Mouse (Mus musculus) B cell, adult 2 months (primary cell): ENCODE results near the gene Cdc20.
A peak's percentile ranks its signal among the peaks of the same experiment; 100 is the strongest.

ENCODE experiments used
- DNase-seq, 2 experiments: peaks; one replicate each; pipeline ENCODE4 v3.0.0; 2022

The Cdc20 gene

GRCm38 (mm10) chr4:118436820-118437603 is at the start of gene Cdc20:
Gene Cdc20 (minus strand): TSS chr4:118437352.
- peak; percentile 82 for DNase-seq

- DNase-seq = no peak
Measured at GRCm38 (mm10) chr4:118476773-118477530, 39.8 kb upstream of the Cdc20 start.

- no peak for DNase-seq
Measured at GRCm38 (mm10) chr4:118472687-118473086, 35.5 kb upstream of the Cdc20 start.

GRCm38 (mm10) chr4:118471281-118471680 is 34.1 kb upstream of the Cdc20 start:
- DNase-seq = no peak

- DNase-seq = no peak
Measured at GRCm38 (mm10) chr4:118465697-118466163, 28.6 kb upstream of the Cdc20 start.

GRCm38 (mm10) chr4:118464956-118465355 is 27.8 kb upstream of the Cdc20 start:
- no peak for DNase-seq

GRCm38 (mm10) chr4:118457345-118457975 is 20.3 kb upstream of the Cdc20 start, which contains the start of gene Mpl:
Gene Mpl (minus strand): TSS chr4:118457513.
- DNase-seq = no peak

GRCm38 (mm10) chr4:118446415-118447153 is 9.4 kb upstream of the Cdc20 start:
- no peak for DNase-seq

- no peak for DNase-seq
Measured at GRCm38 (mm10) chr4:118445781-118446414, 8.7 kb upstream of the Cdc20 start.

GRCm38 (mm10) chr4:118445088-118445487 is 7.9 kb upstream of the Cdc20 start:
- DNase-seq = no peak

- peak; percentile 27 to 33 for DNase-seq
Measured at GRCm38 (mm10) chr4:118437829-118438253, 689 bp upstream of the Cdc20 start.

GRCm38 (mm10) chr4:118432332-118432731 is 4.8 kb downstream of the Cdc20 start:
- DNase-seq = no peak

- DNase-seq = no peak
Measured at GRCm38 (mm10) chr4:118429215-118429895, 7.8 kb downstream of the Cdc20 start.

GRCm38 (mm10) chr4:118428531-118429214 is 8.5 kb downstream of the Cdc20 start:
- DNase-seq = peak; percentile 10 to 14

GRCm38 (mm10) chr4:118427768-118428451 is 9.2 kb downstream of the Cdc20 start, which contains the start of gene Elovl1:
Gene Elovl1 (plus strand): TSS chr4:118428093.
- peak; percentile 64 for DNase-seq

- no peak for DNase-seq
Measured at GRCm38 (mm10) chr4:118427415-118427767, 9.8 kb downstream of the Cdc20 start.

GRCm38 (mm10) chr4:118425374-118425773 is 11.8 kb downstream of the Cdc20 start:
- DNase-seq = no peak

GRCm38 (mm10) chr4:118424541-118425160 is 12.5 kb downstream of the Cdc20 start:
- DNase-seq = no peak

- no peak for DNase-seq
Measured at GRCm38 (mm10) chr4:118421384-118421783, 15.8 kb downstream of the Cdc20 start.
